Mouse (Mus musculus): ENCODE data around the gene Ddi2. TPM values are rescaled to one million over a fixed set of nuclear protein-coding genes. Genes with fewer than 3 reads are reported as not detected.
A peak's percentile ranks its signal among the peaks of the same experiment; 100 is the strongest.

The Ddi2 gene
- polyA plus RNA-seq, 1 experiment, result 15.6 TPM

- no peak for DNase-seq
- Histone ChIP-seq H3K27me3 (ENCODE audit: control insufficient read depth, insufficient read depth, low read length) (no peaks in the 10 kb centered on the region), H3K4me1 (replicated peaks; ENCODE audit: control insufficient read depth, insufficient read depth, low read length) (no peaks in the 10 kb centered on the region), H3K4me3 (ENCODE audit: control insufficient read depth, insufficient read depth, low read length) (no peak overlapping the region), H3K27ac (ENCODE audit: control insufficient read depth, insufficient read depth, low read length) (no peak overlapping the region), H3K36me3 (ENCODE audit: control insufficient read depth, insufficient read depth, low read length) (no peaks in the 10 kb centered on the region)
- WGBS, result 86% methylated on average over 5 of the region's 5 CpGs
- no peak for TF ChIP-seq POLR2A (IDR thresholded peaks at IDR 0.05; ENCODE audit: control insufficient read depth, extremely low read depth, insufficient read depth, low read length, poor library complexity)
- TF ChIP-seq CTCF (IDR thresholded peaks at IDR 0.05; ENCODE audit: borderline replicate concordance, control insufficient read depth, extremely low read depth, insufficient read depth, low read length, poor library complexity), result no peak
Measured at GRCm38 (mm10) chr4:141676462-141676979, 46.7 kb downstream of the Ddi2 start.

GRCm38 (mm10) chr4:141672325-141672724 is 50.9 kb downstream of the Ddi2 start:
- TF ChIP-seq POLR2A (IDR thresholded peaks at IDR 0.05; ENCODE audit: control insufficient read depth, extremely low read depth, insufficient read depth, low read length, poor library complexity) (no peak), CTCF (IDR thresholded peaks at IDR 0.05; ENCODE audit: borderline replicate concordance, control insufficient read depth, extremely low read depth, insufficient read depth, low read length, poor library complexity) (no peak)
- H3K27me3 ChIP-seq (ENCODE audit: control insufficient read depth, insufficient read depth, low read length), result no peaks in the 10 kb centered on the region
- H3K4me3 ChIP-seq (ENCODE audit: control insufficient read depth, insufficient read depth, low read length), result no peak overlapping the region
- H3K27ac ChIP-seq (ENCODE audit: control insufficient read depth, insufficient read depth, low read length), result no peak overlapping the region
- no peak for DNase-seq
- no peaks in the 10 kb centered on the region for H3K36me3 ChIP-seq (ENCODE audit: control insufficient read depth, insufficient read depth, low read length)
- H3K4me1 ChIP-seq (replicated peaks; ENCODE audit: control insufficient read depth, insufficient read depth, low read length), result no peaks in the 10 kb centered on the region
- WGBS, result 86% methylated on average over 13 of the region's 13 CpGs

GRCm38 (mm10) chr4:141671389-141671788 is 51.8 kb downstream of the Ddi2 start:
- Histone ChIP-seq H3K4me3 (ENCODE audit: control insufficient read depth, insufficient read depth, low read length) (no peak overlapping the region), H3K27me3 (ENCODE audit: control insufficient read depth, insufficient read depth, low read length) (no peaks in the 10 kb centered on the region), H3K27ac (ENCODE audit: control insufficient read depth, insufficient read depth, low read length) (no peak overlapping the region), H3K4me1 (replicated peaks; ENCODE audit: control insufficient read depth, insufficient read depth, low read length) (no peaks in the 10 kb centered on the region), H3K36me3 (ENCODE audit: control insufficient read depth, insufficient read depth, low read length) (no peaks in the 10 kb centered on the region)
- 91% methylated on average over 4 of the region's 4 CpGs for WGBS
- TF ChIP-seq POLR2A (IDR thresholded peaks at IDR 0.05; ENCODE audit: control insufficient read depth, extremely low read depth, insufficient read depth, low read length, poor library complexity), result no peak
- TF ChIP-seq CTCF (IDR thresholded peaks at IDR 0.05; ENCODE audit: borderline replicate concordance, control insufficient read depth, extremely low read depth, insufficient read depth, low read length, poor library complexity), result no peak
- no peak for DNase-seq

GRCm38 (mm10) chr4:141669898-141670712 is 53.1 kb downstream of the Ddi2 start:
- Histone ChIP-seq H3K27me3 (ENCODE audit: control insufficient read depth, insufficient read depth, low read length) (no peaks in the 10 kb centered on the region), H3K27ac (ENCODE audit: control insufficient read depth, insufficient read depth, low read length) (no peak overlapping the region), H3K4me3 (ENCODE audit: control insufficient read depth, insufficient read depth, low read length) (no peak overlapping the region), H3K4me1 (replicated peaks; ENCODE audit: control insufficient read depth, insufficient read depth, low read length) (no peaks in the 10 kb centered on the region), H3K36me3 (ENCODE audit: control insufficient read depth, insufficient read depth, low read length) (no peaks in the 10 kb centered on the region)
- TF ChIP-seq POLR2A (IDR thresholded peaks at IDR 0.05; ENCODE audit: control insufficient read depth, extremely low read depth, insufficient read depth, low read length, poor library complexity), result no peak
- 78% methylated on average over 18 of the region's 18 CpGs for WGBS
- DNase-seq, result no peak

GRCm38 (mm10) chr4:141664799-141665198 is 58.4 kb downstream of the Ddi2 start, which contains the start of gene Plekhm2:
TSS of gene Plekhm2 (minus strand) at chr4:141664899.
- TF ChIP-seq POLR2A (IDR thresholded peaks at IDR 0.05; ENCODE audit: control insufficient read depth, extremely low read depth, insufficient read depth, low read length, poor library complexity) (no peak), CTCF (IDR thresholded peaks at IDR 0.05; ENCODE audit: borderline replicate concordance, control insufficient read depth, extremely low read depth, insufficient read depth, low read length, poor library complexity) (no peak)
- Histone ChIP-seq H3K27me3 (ENCODE audit: control insufficient read depth, insufficient read depth, low read length) (no peaks in the 10 kb centered on the region), H3K4me1 (replicated peaks; ENCODE audit: control insufficient read depth, insufficient read depth, low read length) (peaks cover 13% of the 10 kb centered on the region), H3K4me3 (ENCODE audit: control insufficient read depth, insufficient read depth, low read length) (peak within 1 kb of the TSS; percentile 65), H3K36me3 (ENCODE audit: control insufficient read depth, insufficient read depth, low read length) (no peaks in the 10 kb centered on the region), H3K27ac (ENCODE audit: control insufficient read depth, insufficient read depth, low read length) (no peak within 1 kb of the TSS)
- DNase-seq, result peak; percentile 13
- WGBS, result 89% methylated on average over 8 of the region's 8 CpGs

GRCm38 (mm10) chr4:141664011-141664745 is 59.0 kb downstream of the Ddi2 start:
- no peaks in the 10 kb centered on the region for H3K27me3 ChIP-seq (ENCODE audit: control insufficient read depth, insufficient read depth, low read length)
- H3K4me3 ChIP-seq (ENCODE audit: control insufficient read depth, insufficient read depth, low read length), result peak overlapping the region; percentile 50
- WGBS, result 3% methylated on average over 60 of the region's 60 CpGs
- peaks cover 13% of the 10 kb centered on the region for H3K4me1 ChIP-seq (replicated peaks; ENCODE audit: control insufficient read depth, insufficient read depth, low read length)
- no peaks in the 10 kb centered on the region for H3K36me3 ChIP-seq (ENCODE audit: control insufficient read depth, insufficient read depth, low read length)
- H3K27ac ChIP-seq (ENCODE audit: control insufficient read depth, insufficient read depth, low read length), result no peak overlapping the region
- peak; percentile 74 for DNase-seq
- TF ChIP-seq POLR2A (IDR thresholded peaks at IDR 0.05; ENCODE audit: control insufficient read depth, extremely low read depth, insufficient read depth, low read length, poor library complexity) (peak; percentile 51), CTCF (IDR thresholded peaks at IDR 0.05; ENCODE audit: borderline replicate concordance, control insufficient read depth, extremely low read depth, insufficient read depth, low read length, poor library complexity) (no peak)
